Mouse (Mus musculus): ENCODE measurements around the gene Sqor. TPM values are rescaled to one million over a fixed set of nuclear protein-coding genes. Genes with fewer than 3 reads are reported as not detected.

Sqor gene
- polyA plus RNA-seq, 1 experiment: 5.3 TPM

DNA sequence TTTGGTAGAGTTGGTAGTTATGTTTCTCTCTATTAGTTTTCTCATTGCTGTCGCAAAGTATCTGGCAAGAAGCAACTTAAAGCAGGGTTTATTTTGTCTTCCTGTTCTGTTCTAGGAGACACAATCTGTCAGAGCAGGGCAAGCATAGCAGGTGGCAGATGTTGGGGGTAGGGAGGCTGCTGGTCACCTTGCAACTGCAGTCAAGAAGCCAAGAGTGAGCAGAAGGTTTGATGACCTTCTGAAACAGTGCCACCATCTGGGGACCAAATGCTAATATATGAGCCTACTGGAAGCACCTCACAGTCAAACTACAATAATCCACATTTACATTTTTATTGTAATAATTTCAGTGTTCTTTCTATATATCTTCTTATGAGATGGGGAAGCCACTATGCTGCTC, 5.2 kb upstream of the Sqor start:
- no peaks in the 10 kb centered on the region for H3K36me3 ChIP-seq (ENCODE audit: control insufficient read depth, insufficient read depth)
- TF ChIP-seq CEBPB (IDR thresholded peaks at IDR 0.05; ENCODE audit: low read depth): no peak
- TF ChIP-seq MYOD1 (IDR thresholded peaks at IDR 0.05; ENCODE audit: control insufficient read depth, insufficient read length, low read depth): no peak
- TF ChIP-seq USF1 (IDR thresholded peaks at IDR 0.05; ENCODE audit: low read depth): no peak
- no peak for TF ChIP-seq CTCF (IDR thresholded peaks at IDR 0.05; ENCODE audit: control insufficient read depth, insufficient read depth, insufficient read length)
- no peak for TF ChIP-seq MAX (IDR thresholded peaks at IDR 0.05)
- no peak for TF ChIP-seq FOSL1 (IDR thresholded peaks at IDR 0.05; ENCODE audit: insufficient read depth, low read length, poor library complexity, severe bottlenecking)
- TF ChIP-seq MYOG (IDR thresholded peaks at IDR 0.05; ENCODE audit: control insufficient read depth, extremely low read depth, insufficient read length): no peak
- H3K79me2 ChIP-seq (ENCODE audit: control insufficient read depth, insufficient read depth): no peaks in the 10 kb centered on the region
- H3K4me3 ChIP-seq (ENCODE audit: insufficient read depth, poor library complexity, severe bottlenecking): no peak overlapping the region
- H3K27me3 ChIP-seq (ENCODE audit: control insufficient read depth, insufficient read depth, insufficient read length): no peaks in the 10 kb centered on the region
- no peak overlapping the region for H3ac ChIP-seq (ENCODE audit: control insufficient read depth, insufficient read length, low read depth)
- H3K79me3 ChIP-seq (ENCODE audit: low read depth): no peaks in the 10 kb centered on the region

DNA sequence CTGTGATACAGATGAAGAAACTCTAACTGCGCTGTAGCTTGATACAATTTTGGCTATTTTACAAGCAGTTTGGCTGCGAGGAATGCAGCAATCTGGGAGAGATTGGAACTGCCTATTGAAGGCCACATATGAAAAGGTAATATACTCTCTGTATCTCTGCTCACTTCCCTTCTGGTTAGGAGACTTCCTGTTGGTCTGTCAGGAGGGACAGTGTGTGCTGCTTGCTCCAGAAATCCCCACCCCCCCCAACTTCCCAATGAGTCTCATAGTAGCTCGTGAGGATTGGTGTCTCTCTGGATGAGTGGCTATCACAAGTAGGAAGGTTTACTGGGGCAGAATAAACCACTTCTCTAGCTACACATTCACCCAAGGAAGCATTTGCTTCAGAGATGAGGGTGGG, 2.0 kb upstream of the Sqor start:
- Histone ChIP-seq H3K4me3 (ENCODE audit: insufficient read depth, poor library complexity, severe bottlenecking) (no peak overlapping the region), H3K79me2 (ENCODE audit: control insufficient read depth, insufficient read depth) (no peaks in the 10 kb centered on the region), H3K27me3 (ENCODE audit: control insufficient read depth, insufficient read depth, insufficient read length) (no peaks in the 10 kb centered on the region), H3K36me3 (ENCODE audit: control insufficient read depth, insufficient read depth) (no peaks in the 10 kb centered on the region), H3ac (ENCODE audit: control insufficient read depth, insufficient read length, low read depth) (no peak overlapping the region), H3K79me3 (ENCODE audit: low read depth) (no peaks in the 10 kb centered on the region)
- TF ChIP-seq MYOG (IDR thresholded peaks at IDR 0.05; ENCODE audit: control insufficient read depth, extremely low read depth, insufficient read length): no peak
- TF ChIP-seq MYOD1 (IDR thresholded peaks at IDR 0.05; ENCODE audit: control insufficient read depth, insufficient read length, low read depth): no peak
- no peak for TF ChIP-seq CTCF (IDR thresholded peaks at IDR 0.05; ENCODE audit: control insufficient read depth, insufficient read depth, insufficient read length)
- TF ChIP-seq USF1 (IDR thresholded peaks at IDR 0.05; ENCODE audit: low read depth): no peak
- TF ChIP-seq FOSL1 (IDR thresholded peaks at IDR 0.05; ENCODE audit: insufficient read depth, low read length, poor library complexity, severe bottlenecking): no peak
- TF ChIP-seq CEBPB (IDR thresholded peaks at IDR 0.05; ENCODE audit: low read depth): no peak
- TF ChIP-seq MAX (IDR thresholded peaks at IDR 0.05): no peak

DNA sequence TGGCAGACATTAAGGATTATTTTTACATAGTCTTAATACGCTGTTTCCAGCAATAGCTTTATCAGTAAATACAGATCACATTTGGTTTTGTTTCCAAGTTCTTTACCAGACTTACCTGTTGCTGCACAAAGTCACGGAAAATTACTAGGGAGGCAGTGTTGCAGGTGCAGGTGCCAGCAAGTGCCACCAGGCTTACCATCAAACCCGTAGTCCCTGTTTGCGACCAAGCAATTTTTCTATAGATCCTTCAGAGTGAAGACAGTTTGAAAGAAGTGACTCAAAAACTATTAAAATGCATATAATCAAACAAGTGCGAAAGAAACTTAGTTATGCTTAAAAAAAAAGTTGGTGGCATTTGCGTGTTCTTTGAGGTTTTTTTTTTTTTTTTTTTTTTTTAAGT, 511 bp upstream of the Sqor start:
- Histone ChIP-seq H3K4me3 (ENCODE audit: insufficient read depth, poor library complexity, severe bottlenecking) (no peak overlapping the region), H3K36me3 (ENCODE audit: control insufficient read depth, insufficient read depth) (no peaks in the 10 kb centered on the region), H3K79me2 (ENCODE audit: control insufficient read depth, insufficient read depth) (no peaks in the 10 kb centered on the region), H3ac (ENCODE audit: control insufficient read depth, insufficient read length, low read depth) (no peak overlapping the region), H3K79me3 (ENCODE audit: low read depth) (no peaks in the 10 kb centered on the region), H3K27me3 (ENCODE audit: control insufficient read depth, insufficient read depth, insufficient read length) (no peaks in the 10 kb centered on the region)
- TF ChIP-seq CEBPB (IDR thresholded peaks at IDR 0.05; ENCODE audit: low read depth) (no peak), MAX (IDR thresholded peaks at IDR 0.05) (no peak), USF1 (IDR thresholded peaks at IDR 0.05; ENCODE audit: low read depth) (no peak), CTCF (IDR thresholded peaks at IDR 0.05; ENCODE audit: control insufficient read depth, insufficient read depth, insufficient read length) (no peak), MYOD1 (IDR thresholded peaks at IDR 0.05; ENCODE audit: control insufficient read depth, insufficient read length, low read depth) (no peak), FOSL1 (IDR thresholded peaks at IDR 0.05; ENCODE audit: insufficient read depth, low read length, poor library complexity, severe bottlenecking) (no peak), MYOG (IDR thresholded peaks at IDR 0.05; ENCODE audit: control insufficient read depth, extremely low read depth, insufficient read length) (no peak)

DNA sequence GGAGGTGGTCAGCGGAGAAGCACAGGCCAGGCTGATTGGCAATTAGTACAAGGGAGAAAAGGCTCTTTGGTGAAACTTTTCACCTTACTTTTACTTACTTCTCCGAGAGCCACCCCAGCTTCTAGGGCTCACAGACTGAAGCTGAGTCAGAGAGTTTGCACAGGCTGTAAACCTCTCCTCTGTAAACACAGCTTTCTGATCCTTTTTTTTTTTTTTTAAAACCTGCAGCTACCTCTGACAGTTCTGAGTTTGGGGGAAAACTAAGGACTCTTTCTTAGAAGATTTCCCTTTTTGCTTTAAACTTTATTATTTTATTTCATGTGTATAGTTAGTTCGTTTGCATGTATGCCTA, 733 bp downstream of the Sqor start:
- peak overlapping the region; percentile 76 for H3ac ChIP-seq (ENCODE audit: control insufficient read depth, insufficient read length, low read depth)
- no peaks in the 10 kb centered on the region for H3K79me3 ChIP-seq (ENCODE audit: low read depth)
- H3K79me2 ChIP-seq (ENCODE audit: control insufficient read depth, insufficient read depth): no peaks in the 10 kb centered on the region
- H3K4me3 ChIP-seq (ENCODE audit: insufficient read depth, poor library complexity, severe bottlenecking): no peak overlapping the region
- TF ChIP-seq MAX (IDR thresholded peaks at IDR 0.05) (no peak), USF1 (IDR thresholded peaks at IDR 0.05; ENCODE audit: low read depth) (no peak), CEBPB (IDR thresholded peaks at IDR 0.05; ENCODE audit: low read depth) (no peak), MYOD1 (IDR thresholded peaks at IDR 0.05; ENCODE audit: control insufficient read depth, insufficient read length, low read depth) (no peak)
- no peaks in the 10 kb centered on the region for H3K36me3 ChIP-seq (ENCODE audit: control insufficient read depth, insufficient read depth)
- no peaks in the 10 kb centered on the region for H3K27me3 ChIP-seq (ENCODE audit: control insufficient read depth, insufficient read depth, insufficient read length)

DNA sequence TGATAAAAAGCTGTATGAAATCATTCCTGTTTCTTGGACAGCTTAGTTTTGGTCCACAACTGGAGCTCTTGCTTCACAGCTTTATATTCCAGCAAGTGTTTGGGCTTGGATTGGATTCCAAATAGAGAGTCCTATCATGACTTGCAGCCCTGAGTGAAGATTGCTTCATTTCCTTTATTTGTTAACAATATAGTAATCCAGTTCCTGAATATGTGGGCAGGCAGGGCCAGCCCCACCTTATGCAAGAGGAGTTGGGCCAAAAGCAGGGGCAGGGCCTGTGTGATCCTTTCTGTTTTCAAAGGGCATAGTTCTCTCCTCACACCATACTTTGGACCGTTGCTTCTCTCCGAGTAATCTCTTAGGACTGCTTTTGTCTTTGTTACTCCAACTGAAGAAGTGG, 6.0 kb downstream of the Sqor start:
- Histone ChIP-seq H3K27me3 (ENCODE audit: control insufficient read depth, insufficient read depth, insufficient read length) (no peaks in the 10 kb centered on the region), H3K36me3 (ENCODE audit: control insufficient read depth, insufficient read depth) (no peaks in the 10 kb centered on the region), H3ac (ENCODE audit: control insufficient read depth, insufficient read length, low read depth) (no peak overlapping the region), H3K79me2 (ENCODE audit: control insufficient read depth, insufficient read depth) (no peaks in the 10 kb centered on the region), H3K79me3 (ENCODE audit: low read depth) (no peaks in the 10 kb centered on the region), H3K4me3 (ENCODE audit: insufficient read depth, poor library complexity, severe bottlenecking) (no peak overlapping the region)
- TF ChIP-seq CTCF (IDR thresholded peaks at IDR 0.05; ENCODE audit: control insufficient read depth, insufficient read depth, insufficient read length): no peak
- TF ChIP-seq FOSL1 (IDR thresholded peaks at IDR 0.05; ENCODE audit: insufficient read depth, low read length, poor library complexity, severe bottlenecking): no peak
- no peak for TF ChIP-seq USF1 (IDR thresholded peaks at IDR 0.05; ENCODE audit: low read depth)

DNA sequence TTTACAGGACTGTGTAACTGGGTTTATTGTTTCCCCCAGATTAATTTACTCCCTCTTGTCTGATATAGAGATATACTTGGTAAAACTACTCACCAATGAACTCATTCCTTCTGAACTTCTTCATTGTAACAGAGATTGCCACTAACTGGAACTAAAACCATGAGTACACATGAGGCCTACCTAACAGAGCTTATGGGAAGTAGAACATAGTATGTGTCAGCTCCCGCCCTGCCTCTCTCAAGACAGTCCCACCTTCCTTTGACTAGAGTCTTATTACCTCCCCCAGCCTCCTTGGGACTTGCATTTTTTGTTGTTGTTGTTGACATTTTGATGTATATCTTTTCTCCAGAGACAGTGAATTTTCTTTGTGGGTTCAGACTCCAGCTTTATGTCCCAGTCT, 7.9 kb downstream of the Sqor start:
- no peak overlapping the region for H3ac ChIP-seq (ENCODE audit: control insufficient read depth, insufficient read length, low read depth)
- no peaks in the 10 kb centered on the region for H3K79me2 ChIP-seq (ENCODE audit: control insufficient read depth, insufficient read depth)
- no peak overlapping the region for H3K4me3 ChIP-seq (ENCODE audit: insufficient read depth, poor library complexity, severe bottlenecking)
- no peaks in the 10 kb centered on the region for H3K79me3 ChIP-seq (ENCODE audit: low read depth)
- TF ChIP-seq MYOG (IDR thresholded peaks at IDR 0.05; ENCODE audit: control insufficient read depth, extremely low read depth, insufficient read length) (no peak), CTCF (IDR thresholded peaks at IDR 0.05; ENCODE audit: control insufficient read depth, insufficient read depth, insufficient read length) (no peak), MAX (IDR thresholded peaks at IDR 0.05) (no peak), USF1 (IDR thresholded peaks at IDR 0.05; ENCODE audit: low read depth) (no peak), MYOD1 (IDR thresholded peaks at IDR 0.05; ENCODE audit: control insufficient read depth, insufficient read length, low read depth) (no peak), CEBPB (IDR thresholded peaks at IDR 0.05; ENCODE audit: low read depth) (no peak), FOSL1 (IDR thresholded peaks at IDR 0.05; ENCODE audit: insufficient read depth, low read length, poor library complexity, severe bottlenecking) (no peak)
- no peaks in the 10 kb centered on the region for H3K27me3 ChIP-seq (ENCODE audit: control insufficient read depth, insufficient read depth, insufficient read length)
- no peaks in the 10 kb centered on the region for H3K36me3 ChIP-seq (ENCODE audit: control insufficient read depth, insufficient read depth)

Data from C2C12 (cell line).